Mouse (Mus musculus) heart, adult 11 months (tissue): ENCODE measurements at regions not wholly inside any gene's neighbourhood (a gene's known extent, or its start where the extent isn't known, plus 50 kb on each side); places are given as distances from the start of the nearest gene placed in this dataset.

Source experiments
- DNase-seq: peaks from one replicate; pipeline ENCODE4 v3.0.0; 2022

GRCm38 (mm10) chr13:101426461-101426860 is 341.6 kb downstream of the Pik3r1 start:
- peak; percentile 86 for DNase-seq

- no peak for DNase-seq
These were observed 345.9 kb downstream of the Pik3r1 start for GRCm38 (mm10) chr13:101422082-101422481.

- peak; percentile 59 for DNase-seq
These were observed 348.5 kb downstream of the Pik3r1 start for GRCm38 (mm10) chr13:101419457-101420025.

GRCm38 (mm10) chr13:101418272-101418671 is 349.7 kb downstream of the Pik3r1 start:
- peak; percentile 85 for DNase-seq

- DNase-seq, result peak; percentile 41
These were observed 359.1 kb downstream of the Pik3r1 start for GRCm38 (mm10) chr13:101408885-101409284.

- DNase-seq, result peak; percentile 18
These were observed 360.4 kb downstream of the Pik3r1 start for GRCm38 (mm10) chr13:101407633-101408032.

GRCm38 (mm10) chr13:101373581-101374189 is 394.3 kb downstream of the Pik3r1 start:
- DNase-seq, result peak; percentile 21

GRCm38 (mm10) chr13:101371906-101372305 is 396.1 kb downstream of the Pik3r1 start:
- DNase-seq, result no peak

GRCm38 (mm10) chr13:101368170-101368569 is 399.8 kb downstream of the Pik3r1 start:
- DNase-seq, result no peak

- no peak for DNase-seq
These were observed 412.7 kb downstream of the Pik3r1 start for GRCm38 (mm10) chr13:101355363-101355762.

- DNase-seq, result no peak
These were observed 416.9 kb downstream of the Pik3r1 start for GRCm38 (mm10) chr13:101351123-101351522.

GRCm38 (mm10) chr13:101349354-101349753 is 418.7 kb downstream of the Pik3r1 start:
- peak; percentile 79 for DNase-seq

- no peak for DNase-seq
These were observed 429.6 kb downstream of the Pik3r1 start for GRCm38 (mm10) chr13:101338280-101338872.

GRCm38 (mm10) chr13:101318621-101319020 is 449.4 kb downstream of the Pik3r1 start:
- DNase-seq, result no peak

- DNase-seq, result no peak
These were observed 451.7 kb downstream of the Pik3r1 start for GRCm38 (mm10) chr13:101316336-101316735.

- no peak for DNase-seq
These were observed 454.0 kb downstream of the Pik3r1 start for GRCm38 (mm10) chr13:101314040-101314439.

GRCm38 (mm10) chr13:101311634-101312314 is 456.2 kb downstream of the Pik3r1 start:
- no peak for DNase-seq

- no peak for DNase-seq
These were observed 459.3 kb downstream of the Pik3r1 start for GRCm38 (mm10) chr13:101308724-101309123.

GRCm38 (mm10) chr13:101305695-101306413 is 462.2 kb downstream of the Pik3r1 start:
- DNase-seq, result no peak

- DNase-seq, result peak; percentile 89
These were observed 463.0 kb downstream of the Pik3r1 start for GRCm38 (mm10) chr13:101305063-101305462.

- no peak for DNase-seq
These were observed 466.7 kb downstream of the Pik3r1 start for GRCm38 (mm10) chr13:101301361-101301760.

GRCm38 (mm10) chr13:101289407-101289806 is 456.2 kb upstream of the Slc30a5 start:
- DNase-seq, result no peak

GRCm38 (mm10) chr13:101287131-101287530 is 453.9 kb upstream of the Slc30a5 start:
- DNase-seq, result no peak
